Mouse (Mus musculus) T-helper 1 cell (primary cell): ENCODE data around the gene Strn4.

ENCODE experiments used
- in situ Hi-C: fragments of 300-600 bp; cut with MboI, MseI; formaldehyde crosslinking; loops from one replicate; pipeline ENCODE4 v1.15.1; 2025; ENCODE audit warnings: high pct_unique_total_duplicates

Strn4 gene

DNA sequence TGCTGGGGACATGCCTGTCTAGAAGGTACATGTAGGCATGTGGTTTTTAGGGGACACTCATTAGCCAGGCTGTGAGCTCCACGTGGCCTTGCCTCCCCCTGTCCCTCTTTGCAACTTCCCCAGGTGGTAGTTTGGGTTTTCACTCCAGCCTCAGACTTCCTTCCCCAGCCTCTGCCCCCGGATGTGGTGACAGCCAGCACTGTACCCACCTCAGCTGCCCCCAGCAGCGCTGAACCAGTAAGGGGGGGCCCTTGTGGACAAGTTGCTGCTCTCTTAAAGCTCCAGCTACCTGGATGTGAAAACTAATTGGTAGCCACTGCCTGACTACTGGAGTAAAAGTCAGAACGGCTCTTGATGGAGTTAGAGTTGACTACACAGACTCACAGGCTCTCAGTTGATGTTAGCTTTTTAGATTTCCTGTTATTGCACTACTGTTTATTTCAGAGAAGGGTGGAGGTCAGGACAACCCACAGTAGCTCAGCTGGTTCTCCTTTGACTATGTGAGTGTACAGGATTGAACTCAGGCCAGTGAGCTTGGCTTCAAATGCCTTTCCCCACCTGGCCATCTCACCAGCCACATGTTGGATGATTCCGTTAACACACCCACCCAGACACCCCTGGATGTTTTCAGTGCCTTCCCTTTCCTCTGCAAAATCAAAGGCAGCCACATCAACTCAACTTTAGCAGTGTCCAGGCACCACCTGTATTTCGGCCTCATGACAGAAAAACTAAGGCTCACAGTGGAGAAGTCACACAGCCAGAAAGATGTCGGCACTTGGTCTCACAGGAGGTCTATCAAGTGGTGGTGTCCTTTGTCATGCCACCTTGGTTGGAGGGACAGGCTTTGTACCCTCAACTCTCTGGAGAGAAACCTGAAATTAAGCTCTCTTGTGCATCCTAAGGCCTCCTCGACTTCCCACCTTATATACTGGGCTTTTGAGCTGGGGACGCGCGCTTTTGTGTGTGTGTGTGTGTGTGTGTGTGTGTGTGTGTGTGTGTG is 26.2 kb downstream of the Strn4 start:
- in situ Hi-C loops: no loop called here

DNA sequence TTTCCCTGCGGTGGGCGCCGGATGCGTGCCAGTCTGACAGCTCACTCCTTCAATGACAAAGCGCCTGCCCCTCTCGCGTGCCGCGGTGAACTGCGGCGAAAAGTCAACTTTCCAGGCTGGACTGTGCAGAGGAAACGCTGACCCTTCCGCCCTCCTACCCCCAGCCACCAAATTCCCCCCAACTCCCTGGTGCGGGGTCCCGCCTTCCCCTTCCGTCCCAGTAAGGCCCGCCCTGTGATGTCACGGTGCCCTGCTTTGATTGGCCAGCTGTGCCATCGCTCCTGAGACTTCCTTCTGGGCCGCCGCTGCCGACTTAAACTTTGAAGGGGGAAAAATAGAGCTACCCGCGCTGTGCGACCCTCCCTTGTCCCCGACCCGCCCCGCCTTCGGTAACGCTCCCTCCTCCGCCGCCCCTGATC is 27.0 kb downstream of the Strn4 start, which contains the start of gene Prkd2:
TSS of gene Prkd2 (plus strand) at position 258 of the 419 bp plus-strand sequence.
- in situ Hi-C loops: no loop called here

DNA sequence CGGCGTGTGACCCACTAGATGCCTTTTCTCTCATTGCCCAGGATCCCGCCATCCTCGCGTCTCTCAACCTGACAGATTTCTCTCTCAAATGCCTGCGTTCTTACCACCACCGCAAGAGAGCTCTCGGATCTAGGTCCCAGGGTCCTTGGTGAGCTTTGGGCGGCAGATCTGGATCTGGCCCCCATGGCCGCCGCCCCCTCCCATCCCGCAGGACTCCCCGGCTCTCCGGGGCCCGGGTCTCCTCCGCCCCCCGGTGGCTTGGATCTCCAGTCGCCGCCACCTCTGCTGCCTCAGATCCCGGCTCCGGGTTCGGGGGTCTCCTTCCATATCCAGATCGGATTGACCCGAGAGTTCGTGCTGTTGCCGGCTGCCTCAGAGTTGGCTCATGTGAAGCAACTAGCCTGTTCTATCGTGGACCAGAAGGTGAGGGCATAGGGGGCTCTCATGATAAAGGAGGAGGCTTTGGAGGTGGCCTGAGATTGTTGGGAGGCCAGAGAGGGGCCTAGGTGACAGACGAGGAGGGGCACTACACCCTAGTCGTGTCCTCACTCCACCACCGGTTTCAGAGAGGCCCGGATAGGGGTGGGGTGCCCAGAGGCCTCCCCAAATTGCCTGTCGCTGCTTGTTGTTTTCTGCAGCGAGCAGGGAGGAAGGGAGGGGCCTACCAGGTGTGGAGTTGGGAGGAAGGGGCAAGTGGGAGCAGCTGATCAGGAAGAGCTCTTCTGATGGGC is 27.9 kb downstream of the Strn4 start:
- in situ Hi-C loops: no loop called here

- in situ Hi-C loops: no loop called here
Observed at GRCm38 (mm10) chr7:16844696-16845071, 29.0 kb downstream of the Strn4 start.

- in situ Hi-C loops: no loop called here
Observed at GRCm38 (mm10) chr7:16845072-16845819, 29.6 kb downstream of the Strn4 start.

GRCm38 (mm10) chr7:16845820-16846167 is 30.1 kb downstream of the Strn4 start:
- in situ Hi-C loops: no loop called here

DNA sequence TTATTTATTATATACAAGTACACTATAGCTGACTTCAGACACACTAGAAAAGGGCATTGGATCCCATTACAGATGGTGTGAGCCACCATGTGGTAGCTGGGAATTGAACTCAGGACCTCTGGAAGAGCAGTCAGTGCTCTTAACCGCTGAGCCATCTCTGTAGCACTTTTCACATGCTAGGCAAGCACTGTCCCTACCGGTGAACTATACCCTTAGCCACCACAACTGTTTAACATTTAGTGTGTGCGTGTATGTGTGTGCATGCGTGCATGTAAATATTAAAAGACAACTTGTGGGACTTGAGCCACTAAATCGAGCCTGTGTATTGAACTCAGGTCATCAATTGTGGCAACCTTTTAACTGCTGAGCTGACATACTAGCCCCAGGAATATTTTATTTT is 31.1 kb downstream of the Strn4 start:
- in situ Hi-C loops: no loop called here

DNA sequence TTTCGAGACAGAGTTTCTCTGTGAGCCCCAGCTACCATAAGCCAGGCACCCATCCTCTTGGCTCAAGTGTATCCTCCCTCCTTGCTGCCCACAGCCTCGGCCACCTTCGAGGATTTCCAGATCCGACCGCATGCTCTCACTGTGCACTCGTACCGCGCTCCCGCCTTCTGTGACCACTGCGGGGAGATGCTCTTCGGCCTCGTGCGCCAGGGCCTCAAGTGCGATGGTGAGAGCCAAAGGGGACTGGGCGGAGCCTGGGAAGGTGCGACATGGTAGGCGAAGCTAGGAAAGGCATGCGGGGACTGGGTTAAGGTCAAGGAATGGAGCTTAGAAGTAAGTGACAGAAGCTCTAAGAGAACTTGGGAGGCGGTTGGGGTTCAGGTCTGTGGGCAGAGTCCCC is 31.8 kb downstream of the Strn4 start:
- in situ Hi-C loops: no loop called here

DNA sequence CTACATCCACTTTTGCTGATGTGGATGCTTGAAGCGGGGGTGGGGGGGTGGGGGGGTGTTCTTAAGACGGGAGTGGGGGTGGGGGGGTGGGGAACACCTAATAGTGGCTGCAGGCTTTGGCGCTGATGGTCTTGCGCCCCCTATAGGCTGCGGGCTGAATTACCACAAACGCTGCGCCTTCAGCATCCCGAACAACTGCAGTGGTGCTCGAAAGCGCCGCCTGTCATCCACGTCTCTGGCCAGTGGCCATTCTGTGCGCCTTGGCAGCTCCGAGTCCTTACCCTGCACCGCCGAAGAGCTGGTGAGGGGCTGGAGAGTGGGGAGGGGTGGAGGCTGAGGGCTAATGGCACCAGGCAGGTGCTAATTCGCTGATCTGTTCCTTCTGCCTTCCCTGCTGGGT is 32.9 kb downstream of the Strn4 start:
- in situ Hi-C loops: no loop called here

DNA sequence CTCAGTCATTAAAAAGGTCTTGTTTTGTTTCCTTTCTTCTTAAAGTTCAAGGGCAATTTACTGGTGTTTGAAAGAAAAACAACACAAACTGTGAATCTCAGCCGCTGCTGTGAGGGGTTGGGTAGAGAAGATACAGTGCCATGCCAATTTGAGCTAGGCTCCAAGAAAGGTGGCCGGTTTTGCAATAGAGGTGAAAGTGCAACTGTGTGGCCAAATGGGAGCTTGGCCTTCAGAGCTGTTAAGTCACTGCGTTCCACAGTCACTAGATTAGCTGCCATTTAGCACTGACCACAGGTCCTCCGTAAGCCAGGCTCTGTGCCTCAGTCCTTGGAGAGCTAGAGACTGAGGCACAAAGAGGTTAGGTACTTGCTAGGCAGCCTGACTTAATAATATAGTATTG is 35.9 kb downstream of the Strn4 start:
- in situ Hi-C loops: no loop called here

GRCm38 (mm10) chr7:16853302-16853831 is 37.7 kb downstream of the Strn4 start:
- in situ Hi-C loops: no loop called here

DNA sequence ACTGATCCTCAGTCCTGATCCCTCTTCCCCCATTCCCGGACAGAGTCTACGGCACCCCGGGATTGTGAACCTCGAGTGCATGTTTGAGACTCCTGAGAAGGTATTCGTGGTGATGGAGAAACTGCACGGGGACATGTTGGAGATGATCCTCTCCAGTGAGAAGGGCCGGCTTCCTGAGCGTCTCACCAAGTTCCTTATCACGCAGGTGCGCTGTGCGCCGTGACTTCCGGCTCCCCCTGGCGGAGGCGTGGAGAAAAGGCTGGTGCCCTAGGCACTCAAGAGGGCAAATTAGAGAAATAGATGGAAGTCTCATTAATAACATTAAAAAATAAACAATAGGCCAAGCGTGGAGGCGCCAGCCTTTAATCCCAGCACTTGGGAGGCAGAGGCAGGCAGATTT is 42.6 kb downstream of the Strn4 start:
- in situ Hi-C loops: no loop called here

GRCm38 (mm10) chr7:16859902-16860651 is 44.4 kb downstream of the Strn4 start:
- in situ Hi-C loops: no loop called here

GRCm38 (mm10) chr7:16867488-16867887 is 51.8 kb downstream of the Strn4 start:
- in situ Hi-C loops: no loop called here

- in situ Hi-C loops: no loop called here
Observed at GRCm38 (mm10) chr7:16869497-16869896, 53.8 kb downstream of the Strn4 start.

GRCm38 (mm10) chr7:16871600-16871999 is 55.9 kb downstream of the Strn4 start:
- in situ Hi-C loops: no loop called here

DNA sequence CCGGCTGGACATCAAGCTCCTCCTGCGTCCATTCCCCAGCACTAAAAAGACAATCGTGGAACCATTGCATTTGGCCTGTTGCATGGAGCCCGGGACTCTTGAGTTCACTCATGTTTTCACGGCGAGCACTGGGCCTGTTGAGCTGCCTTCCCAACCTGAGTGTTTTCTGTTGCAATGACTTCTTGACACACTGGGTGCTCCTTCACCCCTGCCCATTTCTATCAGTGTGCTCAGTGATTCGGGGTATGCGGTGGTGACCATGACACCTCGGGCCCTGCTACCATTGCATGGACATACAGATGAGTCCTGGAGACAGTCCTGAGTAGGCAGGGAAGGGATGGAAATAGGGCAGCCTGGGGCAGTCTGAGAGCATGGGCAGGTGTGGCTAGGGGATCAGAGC is 56.8 kb downstream of the Strn4 start:
- in situ Hi-C loops: no loop called here

GRCm38 (mm10) chr7:16873392-16873791 is 57.7 kb downstream of the Strn4 start:
- in situ Hi-C loops: no loop called here

GRCm38 (mm10) chr7:16874190-16874589 is 58.5 kb downstream of the Strn4 start:
- in situ Hi-C loops: no loop called here

- in situ Hi-C loops: no loop called here
Observed at GRCm38 (mm10) chr7:16874756-16875309, 59.1 kb downstream of the Strn4 start.

DNA sequence AGATGAGACGGTGACA is 59.4 kb downstream of the Strn4 start, which contains the start of gene Dact3:
TSS of gene Dact3 (plus strand) at position 8 of the 16 bp plus-strand sequence.
- in situ Hi-C loops: no loop called here
